Mouse (Mus musculus) cerebellum, adult 2 months (tissue): ENCODE results near the gene Lgmn.

ENCODE experiments used
- CTCF ChIP-seq: fragments of 200-500 bp; IDR thresholded peaks from 2 replicates; pipeline ENCODE4 v1.5.1; 2011; ENCODE audit warnings: low read depth, mild to moderate bottlenecking, control low read depth, low read length, moderate library complexity, borderline replicate concordance; ENCODE audit not compliant: insufficient read depth
- POLR2A ChIP-seq: fragments of 200-500 bp; IDR thresholded peaks from 2 replicates; pipeline ENCODE4 v1.6.1; 2011; ENCODE audit warnings: low read length, control low read depth, borderline replicate concordance; ENCODE audit not compliant: insufficient read depth

- TF ChIP-seq POLR2A = no peak
- TF ChIP-seq CTCF = no peak
These were observed 45.1 kb downstream of the Lgmn start for GRCm38 (mm10) chr12:102394496-102394895.
